Mouse (Mus musculus) neural tube, embryonic 12.5 days (tissue): ENCODE measurements at regions not wholly inside any gene's neighbourhood (a gene's known extent, or its start where the extent isn't known, plus 50 kb on each side); places are given as distances from the start of the nearest gene placed in this dataset.
A peak's percentile ranks its signal among the peaks of the same experiment; 100 is the strongest.

ENCODE experiments used
- ATAC-seq: fragments of 200-750 bp; cut with Nextera tagmentation; 2 replicates; pipeline ENCODE4 v1.8.0; 2017; ENCODE audit warnings: low read depth, mild to moderate bottlenecking, moderate TSS enrichment, moderate library complexity; ENCODE audit not compliant: low FRiP score
- H3K27ac ChIP-seq: fragments of 300-500 bp; sonication (generic); 2 replicates; pipeline ENCODE4 v1.5.1; 2016
- H3K27me3 ChIP-seq: fragments of 300-500 bp; sonication (generic); replicated peaks from 2 replicates; pipeline ENCODE4 v1.6.1; 2016; ENCODE audit warnings: mild to moderate bottlenecking
- H3K36me3 ChIP-seq: fragments of 300-500 bp; sonication (generic); 2 replicates; pipeline ENCODE4 v1.6.1; 2016; ENCODE audit warnings: mild to moderate bottlenecking
- H3K4me1 ChIP-seq: fragments of 300-500 bp; sonication (generic); 2 replicates; pipeline ENCODE4 v1.6.1; 2016
- H3K4me2 ChIP-seq: fragments of 300-500 bp; sonication (generic); replicated peaks from 2 replicates; pipeline ENCODE4 v1.6.1; 2016; ENCODE audit warnings: mild to moderate bottlenecking
- H3K4me3 ChIP-seq: fragments of 300-500 bp; sonication (generic); 2 replicates; pipeline ENCODE4 v1.5.1; 2016
- H3K9ac ChIP-seq: fragments of 300-500 bp; sonication (generic); 2 replicates; pipeline ENCODE4 v1.6.1; 2016; ENCODE audit warnings: mild to moderate bottlenecking
- H3K9me3 ChIP-seq: fragments of 300-500 bp; sonication (generic); 2 replicates; pipeline ENCODE4 v1.6.1; 2016; ENCODE audit warnings: mild to moderate bottlenecking
- WGBS: fragments of 180-500 bp; shearing (Covaris S2); methylation state at CpG from one replicate; pipeline ENCODE4 v1.1.7; 2016; 5-methylcytosine and 5-hydroxymethylcytosine counted together

DNA sequence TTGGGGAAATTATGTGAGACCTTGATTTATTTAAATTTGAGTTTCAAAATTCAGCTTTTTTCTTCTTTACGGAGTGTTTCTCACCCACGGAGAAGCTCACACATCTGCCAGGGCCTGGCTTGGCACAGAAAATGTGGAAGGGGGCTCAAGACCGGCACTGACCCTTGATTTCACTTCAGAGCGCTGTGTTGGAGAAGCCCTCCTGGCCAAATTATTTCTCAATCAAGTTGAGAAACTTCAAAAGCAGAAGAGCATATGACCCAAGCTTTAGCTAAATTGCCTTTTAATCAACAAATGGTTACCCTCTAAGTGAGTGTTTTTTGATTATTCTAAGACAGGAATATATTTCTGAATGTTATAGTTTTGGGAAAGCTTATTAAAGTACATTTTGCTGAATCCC lies 197.2 kb upstream of the Rgmb start:
- Histone ChIP-seq H3K9ac (no peak overlapping the region), H3K27me3 (no peaks in the 10 kb centered on the region), H3K4me1 (no peaks in the 10 kb centered on the region), H3K27ac (no peak overlapping the region), H3K4me3 (no peak overlapping the region), H3K36me3 (no peaks in the 10 kb centered on the region), H3K9me3 (no peaks in the 10 kb centered on the region), H3K4me2 (no peak overlapping the region)
- 93% methylated on average over 4 of the region's 4 CpGs for WGBS
- ATAC-seq = no peak

DNA sequence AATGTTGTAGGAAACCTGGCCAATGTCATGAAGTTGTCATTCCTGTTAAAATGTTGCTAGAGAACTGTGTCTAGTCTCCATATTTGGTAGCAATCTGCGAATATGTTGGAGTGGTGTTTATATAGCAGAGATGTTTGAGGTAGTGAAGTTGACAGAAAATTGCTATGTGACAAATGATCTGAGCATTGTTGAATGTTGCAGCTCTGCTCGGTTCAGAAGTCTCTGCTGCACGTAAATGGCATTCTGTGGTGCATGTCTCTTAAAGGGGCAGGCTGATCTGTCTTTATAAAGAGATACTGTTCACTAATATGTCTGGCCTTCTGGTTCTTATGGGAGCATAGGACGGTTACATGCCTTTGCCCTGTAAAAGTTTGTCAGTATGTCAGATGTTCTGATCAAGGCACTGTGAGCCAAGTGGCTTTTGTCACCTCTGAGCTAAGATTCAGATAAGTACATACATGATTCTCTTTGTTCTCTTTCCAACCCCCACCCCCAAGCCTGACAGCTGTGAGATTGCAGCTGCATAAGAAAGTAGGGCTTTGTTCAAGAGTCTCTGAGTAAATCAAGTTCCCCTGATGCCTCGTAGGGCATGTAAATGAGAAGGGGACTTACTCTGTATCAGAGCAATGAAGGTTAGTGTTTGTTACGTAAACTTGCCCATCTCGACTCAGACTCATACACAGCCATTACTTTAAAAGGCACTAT lies 174.2 kb upstream of the Rgmb start:
- H3K36me3 ChIP-seq = no peaks in the 10 kb centered on the region
- H3K4me2 ChIP-seq = no peak overlapping the region
- H3K27me3 ChIP-seq = no peaks in the 10 kb centered on the region
- peak; percentile 82 for ATAC-seq
- no peak overlapping the region for H3K4me3 ChIP-seq
- WGBS = 21% methylated on average over 7 of the region's 7 CpGs
- H3K27ac ChIP-seq = no peak overlapping the region
- no peaks in the 10 kb centered on the region for H3K9me3 ChIP-seq
- no peak overlapping the region for H3K9ac ChIP-seq
- peaks cover 8% of the 10 kb centered on the region; the same call in 1 of the 2 replicates for H3K4me1 ChIP-seq

DNA sequence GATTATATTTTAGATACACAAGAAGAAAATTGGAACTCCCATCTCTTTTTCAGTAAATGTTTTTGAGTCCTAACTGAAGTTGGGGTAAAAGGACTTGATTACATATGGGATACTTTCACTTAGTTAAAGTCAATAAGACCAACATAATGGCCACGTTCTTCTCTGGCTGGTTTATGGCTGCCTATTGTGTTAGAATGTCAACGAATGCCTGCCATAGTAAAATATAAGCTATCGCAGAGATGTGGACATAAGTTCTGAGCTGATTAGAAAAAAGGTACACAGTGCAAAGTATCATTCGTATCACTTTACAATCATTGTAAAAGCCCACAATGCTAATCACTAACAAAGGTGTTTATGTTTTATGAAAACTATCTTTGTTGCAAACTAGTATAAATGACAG lies 173.2 kb upstream of the Rgmb start:
- no peak for ATAC-seq
- H3K9ac ChIP-seq = no peak overlapping the region
- H3K9me3 ChIP-seq = no peaks in the 10 kb centered on the region
- 38% methylated on average over 4 of the region's 4 CpGs for WGBS
- no peak overlapping the region for H3K4me3 ChIP-seq
- no peaks in the 10 kb centered on the region for H3K36me3 ChIP-seq
- no peaks in the 10 kb centered on the region for H3K27me3 ChIP-seq
- H3K4me2 ChIP-seq = no peak overlapping the region
- H3K4me1 ChIP-seq = peaks cover 8% of the 10 kb centered on the region; the same call in 1 of the 2 replicates
- H3K27ac ChIP-seq = no peak overlapping the region

DNA sequence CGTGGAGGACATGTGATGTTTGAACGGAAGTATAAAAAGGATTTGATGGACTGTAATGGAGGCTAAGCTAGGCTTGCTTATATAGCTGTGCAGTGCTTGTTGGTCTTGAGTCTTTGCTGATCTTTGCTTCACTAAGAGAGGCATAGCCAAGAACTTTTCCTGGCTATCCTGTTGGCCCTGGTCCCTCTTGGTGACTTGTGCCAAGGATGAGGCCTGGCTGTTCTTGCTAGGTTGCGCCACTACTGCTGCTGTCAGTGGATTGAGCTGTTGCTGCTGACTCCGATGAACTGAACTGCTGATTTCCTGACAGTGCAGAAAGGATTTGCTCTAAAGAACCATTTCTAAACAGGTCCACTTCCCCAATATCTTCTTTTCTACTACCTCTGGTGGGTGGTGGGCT lies 167.9 kb upstream of the Rgmb start:
- no peak for ATAC-seq
- H3K4me2 ChIP-seq = no peak overlapping the region
- H3K4me3 ChIP-seq = no peak overlapping the region
- no peak overlapping the region for H3K27ac ChIP-seq
- no peaks in the 10 kb centered on the region for H3K27me3 ChIP-seq
- H3K9me3 ChIP-seq = no peaks in the 10 kb centered on the region; the same call in 1 of the 2 replicates
- no peak overlapping the region for H3K9ac ChIP-seq
- 95% methylated on average over 4 of the region's 4 CpGs for WGBS
- H3K4me1 ChIP-seq = peaks cover 4% of the 10 kb centered on the region
- H3K36me3 ChIP-seq = no peaks in the 10 kb centered on the region

DNA sequence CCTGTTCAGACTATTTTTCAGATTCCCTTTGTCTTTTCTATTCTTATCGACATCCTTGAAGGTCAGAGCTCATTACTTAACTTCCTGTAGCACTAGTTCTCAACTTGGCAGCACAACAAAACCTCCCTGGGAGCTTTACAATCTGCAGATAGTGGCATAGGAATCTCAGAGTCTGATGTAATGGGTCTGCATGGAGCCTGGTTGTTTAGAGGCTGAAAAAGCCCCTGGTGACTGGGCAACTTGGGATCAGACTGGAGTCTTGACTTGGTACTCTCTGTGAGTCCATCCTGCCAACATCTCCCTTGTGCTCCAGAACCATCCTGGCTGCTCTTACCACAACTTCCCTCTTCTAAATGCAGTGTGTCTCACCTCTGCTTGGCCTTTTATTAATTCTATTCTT lies 166.4 kb upstream of the Rgmb start:
- H3K36me3 ChIP-seq = no peaks in the 10 kb centered on the region
- no peak overlapping the region for H3K27ac ChIP-seq
- H3K9me3 ChIP-seq = no peaks in the 10 kb centered on the region; the same call in 1 of the 2 replicates
- H3K4me2 ChIP-seq = no peak overlapping the region
- peaks cover 8% of the 10 kb centered on the region for H3K4me1 ChIP-seq
- no peak for ATAC-seq
- 33% methylated on average over 1 of the region's 1 CpGs for WGBS
- no peak overlapping the region for H3K9ac ChIP-seq
- H3K4me3 ChIP-seq = no peak overlapping the region
- no peaks in the 10 kb centered on the region for H3K27me3 ChIP-seq

DNA sequence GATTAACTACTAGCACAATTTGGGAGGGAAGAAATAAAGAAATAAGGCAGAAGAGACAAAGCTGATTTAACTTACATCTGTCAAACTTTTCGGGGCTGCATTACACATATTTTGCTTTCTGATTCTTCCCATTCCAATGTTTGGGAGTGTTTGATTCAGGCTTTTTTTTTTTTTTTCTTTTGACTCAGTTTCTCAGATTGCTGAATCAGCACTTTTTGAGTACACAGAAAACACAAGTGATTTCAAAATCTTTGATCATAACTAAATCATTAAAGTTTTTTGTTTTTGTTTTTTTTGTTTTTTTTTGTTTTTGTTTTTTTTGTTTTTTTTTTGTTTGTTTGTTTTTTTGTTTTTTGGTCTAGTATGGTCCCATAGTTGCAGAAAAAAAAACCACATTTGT lies 164.7 kb upstream of the Rgmb start:
- Histone ChIP-seq H3K4me1 (peaks cover 19% of the 10 kb centered on the region), H3K27me3 (no peaks in the 10 kb centered on the region), H3K9ac (no peak overlapping the region), H3K4me3 (no peak overlapping the region), H3K9me3 (no peaks in the 10 kb centered on the region; the same call in 1 of the 2 replicates), H3K36me3 (no peaks in the 10 kb centered on the region), H3K4me2 (no peak overlapping the region), H3K27ac (no peak overlapping the region)
- WGBS = 84% methylated on average over 1 of the region's 1 CpGs
- ATAC-seq = no peak

DNA sequence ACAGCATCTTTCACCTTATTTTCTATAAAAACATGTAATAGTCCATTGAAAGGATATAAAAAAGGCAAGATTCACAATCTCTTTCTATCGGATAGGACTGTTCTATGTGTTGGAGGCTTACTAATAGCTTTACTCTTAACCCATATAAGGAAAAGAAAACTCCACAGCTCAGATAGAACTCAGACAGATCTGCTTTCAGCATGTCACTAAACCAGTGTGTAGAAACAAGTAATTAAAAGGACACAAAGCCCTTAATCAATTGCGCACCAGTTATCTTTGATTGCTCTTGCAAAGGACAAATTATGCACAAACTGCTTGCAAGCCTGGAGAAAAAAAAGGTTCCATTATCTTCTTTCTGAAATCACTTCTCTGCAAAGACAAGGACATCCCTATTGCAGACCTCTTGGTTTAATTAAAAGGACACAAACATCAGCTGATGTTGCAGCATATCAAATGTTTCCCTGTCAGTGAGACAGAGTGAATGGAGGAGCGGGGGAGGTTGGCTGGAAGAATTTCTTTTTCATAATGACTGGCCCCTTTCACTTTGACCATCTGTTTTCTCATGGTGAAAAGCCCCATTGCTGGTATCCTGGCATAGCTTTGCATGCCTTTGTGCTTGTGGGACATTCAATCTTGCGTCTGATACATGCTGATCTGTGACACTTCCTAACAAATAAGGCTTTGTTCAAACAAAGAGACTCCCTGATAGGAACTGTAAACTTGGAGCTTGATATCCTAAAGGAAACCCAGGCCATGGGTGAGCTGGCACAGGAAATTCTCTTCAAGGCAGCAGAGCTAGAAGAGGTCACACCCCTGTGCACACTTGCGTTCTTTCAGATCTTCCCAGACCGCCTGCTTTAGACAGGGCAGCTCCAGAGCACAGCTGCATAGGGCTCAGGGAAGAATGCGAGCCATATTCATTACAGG lies 162.8 kb upstream of the Rgmb start:
- Histone ChIP-seq H3K4me3 (no peak overlapping the region), H3K4me1 (peaks cover 29% of the 10 kb centered on the region), H3K27me3 (no peaks in the 10 kb centered on the region), H3K4me2 (peak overlapping the region; percentile 35), H3K9me3 (no peaks in the 10 kb centered on the region; the same call in 1 of the 2 replicates), H3K9ac (no peak overlapping the region), H3K36me3 (no peaks in the 10 kb centered on the region), H3K27ac (peak overlapping the region; percentile 21; the same call in 1 of the 2 replicates)
- peak; percentile 89 for ATAC-seq
- WGBS = 17% methylated on average over 7 of the region's 7 CpGs

DNA sequence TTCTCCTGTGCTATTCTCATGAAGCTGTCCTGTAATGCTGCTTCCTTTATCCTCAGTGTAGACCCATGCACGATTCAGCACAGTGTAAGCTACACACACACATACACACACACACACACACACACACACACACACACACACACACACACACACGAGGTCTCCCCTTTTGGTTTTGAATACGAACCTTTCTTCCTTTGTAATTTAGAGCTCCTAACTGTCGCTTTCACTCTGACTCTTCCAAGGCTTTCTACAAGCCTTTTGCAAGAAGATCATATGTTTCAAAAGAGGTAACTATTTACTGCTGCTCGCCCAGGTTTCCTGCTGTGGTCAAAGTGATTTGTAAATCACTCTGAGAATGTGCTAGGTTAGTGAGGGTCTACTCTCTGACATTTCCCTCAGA lies 161.1 kb upstream of the Rgmb start:
- no peak for ATAC-seq
- no peak overlapping the region for H3K27ac ChIP-seq
- 28% methylated on average over 5 of the region's 5 CpGs for WGBS

DNA sequence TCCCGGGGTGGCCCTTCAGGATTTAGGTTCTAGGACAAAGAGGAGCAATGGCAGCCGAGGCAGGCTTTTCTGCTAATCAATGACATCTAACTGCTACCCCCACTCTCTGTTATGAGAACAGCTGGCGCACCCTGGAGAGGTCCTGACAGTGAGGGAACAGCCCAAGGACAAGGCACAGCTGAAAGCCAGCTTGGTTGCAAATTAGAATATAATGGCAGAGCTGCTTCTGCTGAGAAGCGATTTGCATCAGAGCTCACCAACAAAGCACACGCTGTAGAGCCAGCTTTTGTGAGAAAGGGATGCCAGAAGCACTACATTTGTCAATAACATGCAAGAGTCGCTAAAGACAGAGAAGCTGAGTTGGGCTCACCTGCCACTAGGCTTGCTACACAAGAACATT lies 159.5 kb upstream of the Rgmb start:
- H3K4me3 ChIP-seq = no peak overlapping the region
- 8% methylated on average over 6 of the region's 6 CpGs for WGBS
- H3K27me3 ChIP-seq = no peaks in the 10 kb centered on the region
- ATAC-seq = peak; percentile 78
- no peaks in the 10 kb centered on the region for H3K9me3 ChIP-seq
- H3K27ac ChIP-seq = peak overlapping the region; percentile 62
- no peaks in the 10 kb centered on the region for H3K36me3 ChIP-seq
- H3K9ac ChIP-seq = no peak overlapping the region
- H3K4me2 ChIP-seq = peak overlapping the region; percentile 23; the same call in 1 of the 2 replicates
- peaks cover 29% of the 10 kb centered on the region for H3K4me1 ChIP-seq

More for the DNA sequence above, 161.1 kb upstream of the Rgmb start:
- no peaks in the 10 kb centered on the region for H3K36me3 ChIP-seq
- no peak overlapping the region for H3K4me3 ChIP-seq
- no peaks in the 10 kb centered on the region for H3K27me3 ChIP-seq
- H3K9me3 ChIP-seq = no peaks in the 10 kb centered on the region
- H3K9ac ChIP-seq = no peak overlapping the region
- H3K4me2 ChIP-seq = no peak overlapping the region
- H3K4me1 ChIP-seq = peaks cover 29% of the 10 kb centered on the region

DNA sequence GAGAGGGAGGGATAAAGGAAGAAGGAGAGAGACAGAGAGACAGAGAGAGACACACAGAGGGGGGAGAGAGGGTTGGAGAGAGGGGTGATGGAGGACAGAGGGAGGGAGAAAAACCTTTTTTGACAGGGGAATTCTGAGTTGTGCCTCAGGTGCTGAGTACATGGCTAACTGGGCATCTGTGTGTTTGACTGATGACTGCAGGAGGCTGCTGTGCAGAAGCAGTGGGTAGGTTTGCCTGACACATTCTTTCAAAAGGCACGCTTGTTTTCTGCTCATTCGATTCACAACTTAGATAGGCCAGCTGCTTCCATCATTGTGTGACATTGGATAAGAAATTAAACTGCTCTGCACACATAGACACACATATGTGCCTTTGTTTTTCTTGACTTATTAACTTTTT lies 150.7 kb upstream of the Rgmb start:
- H3K27ac ChIP-seq = no peak overlapping the region
- ATAC-seq = no peak
- 30% methylated on average over 2 of the region's 2 CpGs for WGBS

DNA sequence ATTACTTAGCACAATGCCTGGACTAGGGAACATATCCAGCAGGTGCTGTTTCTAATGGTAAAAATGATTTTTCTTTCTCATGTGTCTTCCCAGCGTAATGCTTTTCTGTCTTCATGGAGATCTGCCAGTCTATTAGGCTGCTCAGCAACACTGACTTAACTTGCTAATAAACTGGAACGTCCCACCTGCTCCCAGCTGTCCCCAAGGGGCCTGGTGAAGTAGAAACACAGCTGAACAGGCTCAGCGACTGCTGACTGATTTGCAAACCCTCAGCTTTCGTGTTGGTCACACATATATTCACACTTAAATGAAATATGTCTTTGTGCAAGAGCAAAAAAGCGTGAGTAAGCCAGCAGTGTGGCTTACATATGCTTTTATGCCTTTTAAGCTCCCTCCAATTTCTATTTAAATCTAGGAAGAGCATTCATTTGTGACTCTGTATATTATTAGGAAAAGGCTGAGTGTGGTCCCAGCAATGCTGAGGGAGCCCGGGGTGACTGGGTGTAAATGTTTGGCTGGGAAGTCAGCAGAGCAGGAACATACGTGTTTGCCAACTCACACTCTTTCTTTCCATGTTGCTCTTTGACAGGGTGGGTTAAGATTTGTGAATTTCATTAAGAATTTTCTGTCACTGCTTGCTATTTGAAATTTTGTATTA lies 146.7 kb upstream of the Rgmb start:
- ATAC-seq = peak; percentile 95
- no peak overlapping the region for H3K9ac ChIP-seq
- whole genome bisulfite sequencing = 29% methylated on average over 7 of the region's 7 CpGs

More for the DNA sequence above, 150.7 kb upstream of the Rgmb start:
- Histone ChIP-seq H3K9me3 (no peaks in the 10 kb centered on the region), H3K4me3 (no peak overlapping the region), H3K4me2 (no peak overlapping the region), H3K36me3 (no peaks in the 10 kb centered on the region), H3K9ac (no peak overlapping the region), H3K27me3 (no peaks in the 10 kb centered on the region), H3K4me1 (no peaks in the 10 kb centered on the region)

DNA sequence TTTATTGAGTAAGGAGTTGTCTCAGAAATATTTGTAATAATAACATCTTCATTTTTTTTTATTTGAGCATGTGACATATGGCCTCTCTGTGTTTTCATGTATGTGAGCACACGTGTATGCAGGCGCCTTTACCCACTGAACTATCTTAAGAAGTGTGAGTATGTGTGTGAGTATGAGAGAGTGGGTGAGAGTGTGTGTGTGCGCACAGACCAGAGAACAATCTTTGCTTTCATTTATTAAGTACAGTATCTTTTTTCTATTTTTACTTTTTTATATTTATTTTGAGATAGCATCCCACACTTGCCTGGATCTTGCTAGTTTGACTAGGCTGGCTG lies 140.5 kb upstream of the Rgmb start:
- 89% methylated on average over 3 of the region's 3 CpGs for WGBS

More for the DNA sequence above, 146.7 kb upstream of the Rgmb start:
- no peaks in the 10 kb centered on the region for H3K4me1 ChIP-seq
- no peak overlapping the region for H3K4me3 ChIP-seq
- no peaks in the 10 kb centered on the region for H3K9me3 ChIP-seq
- H3K27ac ChIP-seq = no peak overlapping the region
- no peaks in the 10 kb centered on the region for H3K36me3 ChIP-seq
- H3K4me2 ChIP-seq = 0 out of 2 replicates have a peak overlapping the region, but pooled peaks have one; percentile 3
- no peaks in the 10 kb centered on the region for H3K27me3 ChIP-seq

More for the DNA sequence above, 140.5 kb upstream of the Rgmb start:
- no peaks in the 10 kb centered on the region for H3K36me3 ChIP-seq
- no peaks in the 10 kb centered on the region for H3K9me3 ChIP-seq
- no peak overlapping the region for H3K9ac ChIP-seq
- no peak overlapping the region for H3K27ac ChIP-seq
- no peaks in the 10 kb centered on the region for H3K27me3 ChIP-seq
- ATAC-seq = no peak
- H3K4me2 ChIP-seq = no peak overlapping the region
- no peaks in the 10 kb centered on the region for H3K4me1 ChIP-seq
- no peak overlapping the region for H3K4me3 ChIP-seq
